8 mouse cellular contexts compared by ENCODE assay signal in the genomic region with DNA sequence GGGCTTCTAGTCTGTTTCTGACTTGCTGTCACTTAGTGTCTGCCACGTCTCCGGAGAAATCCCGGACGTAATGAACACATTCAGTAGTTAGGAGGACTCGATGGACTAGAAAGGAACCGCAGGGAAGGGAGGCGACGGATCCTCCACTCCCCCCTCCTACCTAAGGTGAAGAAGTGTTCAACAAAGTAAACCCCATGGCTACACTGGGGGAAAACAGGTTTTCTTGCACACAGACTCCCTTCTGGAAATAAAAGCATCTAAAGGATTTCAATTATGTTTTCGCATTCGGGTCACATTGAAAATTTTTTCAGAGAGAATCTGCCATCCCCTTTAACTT. TPM values are rescaled to one million over a fixed set of nuclear protein-coding genes. Genes with fewer than 3 reads are reported as not detected.
DNase-seq lines count a peak whose midpoint lies in the region; ATAC-seq and TF ChIP-seq lines count a peak whose summit lies in the region.

No protein-coding gene starts in this region.

- H3K27ac ChIP-seq in kidney, postnatal 0 days = peak overlapping the region; percentile 70; the same call in 1 of the 2 replicates
- peak overlapping the region; percentile 87 for H3K27ac ChIP-seq in embryonic facial prominence, embryonic 12.5 days
- peak overlapping the region; percentile 46; the same call in 1 of the 2 replicates for H3K27ac ChIP-seq in intestine, postnatal 0 days (ENCODE audit: low read depth, low read length)
- H3K27ac ChIP-seq in neural tube, embryonic 14.5 days (ENCODE audit: low read depth, low read length) = peak overlapping the region; percentile 85

- no peak for TF ChIP-seq CTCF in kidney, postnatal 0 days (IDR thresholded peaks at IDR 0.05; ENCODE audit: low read depth)
- TF ChIP-seq CTCF in intestine, postnatal 0 days (IDR thresholded peaks at IDR 0.05; ENCODE audit: low read depth) = no peak

- no peak for DNase-seq in kidney, postnatal 0 days (ENCODE audit: low spot score)
- no peak for DNase-seq in kidney, adult 11 months
- DNase-seq in gastrocnemius, postnatal 10 days = no peak
- DNase-seq in thymus, postnatal 14 days = no peak
- DNase-seq in layer of hippocampus, adult 9-11 months = no peak

- no peaks in the 10 kb centered on the region for H3K9me3 ChIP-seq in kidney, postnatal 0 days (replicated peaks; ENCODE audit: low read length)
- H3K9me3 ChIP-seq in embryonic facial prominence, embryonic 12.5 days = no peaks in the 10 kb centered on the region
- H3K9me3 ChIP-seq in intestine, postnatal 0 days (ENCODE audit: control insufficient read depth) = no peaks in the 10 kb centered on the region
- H3K9me3 ChIP-seq in neural tube, embryonic 14.5 days (ENCODE audit: control insufficient read depth, low read length) = no peaks in the 10 kb centered on the region

- peak overlapping the region; percentile 57 for H3K4me3 ChIP-seq in kidney, postnatal 0 days (replicated peaks; ENCODE audit: low read depth, low read length)
- peak overlapping the region; percentile 67 for H3K4me3 ChIP-seq in embryonic facial prominence, embryonic 12.5 days
- peak overlapping the region; percentile 60 for H3K4me3 ChIP-seq in intestine, postnatal 0 days (ENCODE audit: low read depth, low read length)
- H3K4me3 ChIP-seq in neural tube, embryonic 14.5 days (ENCODE audit: low read depth, low read length) = peak overlapping the region; percentile 72

- 7% methylated on average over 10 of the region's 10 CpGs for WGBS in kidney, postnatal 0 days
- WGBS in embryonic facial prominence, embryonic 12.5 days = 8% methylated on average over 10 of the region's 10 CpGs
- 8% methylated on average over 10 of the region's 10 CpGs for WGBS in intestine, postnatal 0 days
- WGBS in neural tube, embryonic 14.5 days = 9% methylated on average over 10 of the region's 10 CpGs

- H3K9ac ChIP-seq in kidney, postnatal 0 days (ENCODE audit: low read depth, low read length) = peak overlapping the region; percentile 70; the same call in 1 of the 2 replicates
- H3K9ac ChIP-seq in embryonic facial prominence, embryonic 12.5 days = peak overlapping the region; percentile 57
- H3K9ac ChIP-seq in intestine, postnatal 0 days (ENCODE audit: low read depth, low read length) = peak overlapping the region; percentile 69
- H3K9ac ChIP-seq in neural tube, embryonic 14.5 days (replicated peaks; ENCODE audit: low read depth, low read length) = peak overlapping the region; percentile 80

- H3K27me3 ChIP-seq in kidney, postnatal 0 days (ENCODE audit: insufficient read depth, low read length) = no peaks in the 10 kb centered on the region
- no peaks in the 10 kb centered on the region for H3K27me3 ChIP-seq in embryonic facial prominence, embryonic 12.5 days
- H3K27me3 ChIP-seq in intestine, postnatal 0 days (replicated peaks; ENCODE audit: control insufficient read depth, insufficient read depth, low read length) = no peaks in the 10 kb centered on the region
- H3K27me3 ChIP-seq in neural tube, embryonic 14.5 days (ENCODE audit: control insufficient read depth, insufficient read depth, low read length) = no peaks in the 10 kb centered on the region

- peak overlapping the region; percentile 94 for H3K4me2 ChIP-seq in kidney, postnatal 0 days (ENCODE audit: low read length)
- peak overlapping the region; percentile 73 for H3K4me2 ChIP-seq in embryonic facial prominence, embryonic 12.5 days (replicated peaks)
- H3K4me2 ChIP-seq in intestine, postnatal 0 days (replicated peaks; ENCODE audit: low read depth) = peak overlapping the region; percentile 91
- peak overlapping the region; percentile 96 for H3K4me2 ChIP-seq in neural tube, embryonic 14.5 days (ENCODE audit: low read depth, low read length)

- H3K4me1 ChIP-seq in kidney, postnatal 0 days (replicated peaks; ENCODE audit: insufficient read depth, low read length) = peaks cover 10% of the 10 kb centered on the region; the same call in 1 of the 2 replicates
- H3K4me1 ChIP-seq in embryonic facial prominence, embryonic 12.5 days = peaks cover 7% of the 10 kb centered on the region
- 0 out of 2 replicates have a peak, but pooled peaks cover 2% of the 10 kb centered on the region for H3K4me1 ChIP-seq in intestine, postnatal 0 days (replicated peaks; ENCODE audit: control insufficient read depth, insufficient read depth, low read length)
- peaks cover 4% of the 10 kb centered on the region for H3K4me1 ChIP-seq in neural tube, embryonic 14.5 days (ENCODE audit: control insufficient read depth, insufficient read depth, low read length)

- peak; percentile 29; the same call in 1 of the 2 replicates for ATAC-seq in kidney, postnatal 0 days (replicated peaks; ENCODE audit: low FRiP score, low read depth)
- ATAC-seq in embryonic facial prominence, embryonic 12.5 days (ENCODE audit: insufficient number of reproducible peaks, insufficient read depth, low FRiP score, low TSS enrichment) = peak; percentile 50; the same call in 1 of the 2 replicates
- peak; percentile 20; the same call in 1 of the 2 replicates for ATAC-seq in intestine, postnatal 0 days
- ATAC-seq in neural tube, embryonic 14.5 days (ENCODE audit: low read depth) = peak; percentile 68

- H3K36me3 ChIP-seq in kidney, postnatal 0 days (ENCODE audit: insufficient read depth, low read length) = 0 out of 2 replicates have a peak, but pooled peaks cover 8% of the 10 kb centered on the region
- H3K36me3 ChIP-seq in embryonic facial prominence, embryonic 12.5 days = peaks cover 25% of the 10 kb centered on the region
- peaks cover 11% of the 10 kb centered on the region for H3K36me3 ChIP-seq in intestine, postnatal 0 days (ENCODE audit: control insufficient read depth, insufficient read depth)
- H3K36me3 ChIP-seq in neural tube, embryonic 14.5 days (ENCODE audit: control insufficient read depth, insufficient read depth, low read length) = peaks cover 3% of the 10 kb centered on the region; the same call in 1 of the 2 replicates

RNA-seq across cellular contexts. Expression of gene Tmed3, which starts 0.3 kb away (rescaled TPM):
- polyA plus RNA-seq in kidney, postnatal 0 days (2015; fragmentation: Nextera tagmentation; extraction: Ambion mirVana) = 96.9 and 104 TPM in 2 replicates
- polyA plus RNA-seq in embryonic facial prominence, embryonic 12.5 days (2016; fragmentation: Nextera tagmentation; extraction: Ambion mirVana) = 68.1 and 72.8 TPM in 2 replicates
- 115 TPM in 2 replicates for polyA plus RNA-seq in intestine, postnatal 0 days (2015; fragmentation: Nextera tagmentation; extraction: Ambion mirVana)
- 53.2 and 61.2 TPM in 2 replicates for polyA plus RNA-seq in neural tube, embryonic 14.5 days (2014; fragmentation: Nextera tagmentation; extraction: Ambion mirVana)
- total RNA-seq in gastrocnemius, postnatal 10 days (2021) = 10 to 100 TPM; 43.0 to 49.4 TPM

RNA-seq across cellular contexts. Expression of gene Ankrd34c, which starts 33.1 kb away (rescaled TPM):
- polyA plus RNA-seq in kidney, postnatal 0 days (2015; fragmentation: Nextera tagmentation; extraction: Ambion mirVana) = not detected in 2 replicates
- 0.05 TPM in 1 of 2 replicates, not detected in the other for polyA plus RNA-seq in embryonic facial prominence, embryonic 12.5 days (2016; fragmentation: Nextera tagmentation; extraction: Ambion mirVana)
- polyA plus RNA-seq in intestine, postnatal 0 days (2015; fragmentation: Nextera tagmentation; extraction: Ambion mirVana) = not detected in 2 replicates
- polyA plus RNA-seq in neural tube, embryonic 14.5 days (2014; fragmentation: Nextera tagmentation; extraction: Ambion mirVana) = 1.1 and 1.5 TPM in 2 replicates
- total RNA-seq in gastrocnemius, postnatal 10 days (2021) = not detected
